Mouse (Mus musculus) gastrocnemius, postnatal 4 days (tissue): ENCODE measurements at regions not wholly inside any gene's neighbourhood (a gene's known extent, or its start where the extent isn't known, plus 50 kb on each side); places are given as distances from the start of the nearest gene placed in this dataset.
"Not testable (repeated sequence)": the region's sequence is repeated elsewhere in the genome, so short reads cannot be mapped to it uniquely, and the experiment has no call there.

Experiments used
- DNase-seq, 2 experiments: peaks; one replicate each; pipeline ENCODE4 v3.0.0; 2021 to 2022; ENCODE audit warnings: low spot score in 2 of 2, mixed read lengths in 2 of 2

DNA sequence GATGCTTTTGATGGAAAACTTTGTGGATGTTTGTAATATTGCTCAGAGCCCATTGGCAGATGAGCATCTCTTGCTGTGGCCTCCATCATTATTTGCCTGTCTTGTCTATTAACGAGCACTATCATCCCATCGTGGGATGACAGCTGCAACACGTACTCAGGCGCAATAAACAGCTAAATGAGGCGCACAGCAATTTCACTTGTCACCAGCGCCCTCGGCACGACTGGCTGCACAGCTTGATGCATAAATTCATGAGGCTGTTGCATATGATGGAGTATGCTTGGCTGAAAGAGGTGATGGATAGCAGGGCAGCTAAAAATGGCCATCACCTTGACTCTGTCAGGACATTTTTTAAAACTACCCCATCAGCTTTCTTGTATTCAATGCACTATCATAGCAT is 853.1 kb upstream of the Pou3f2 start:
- no peak for DNase-seq

DNA sequence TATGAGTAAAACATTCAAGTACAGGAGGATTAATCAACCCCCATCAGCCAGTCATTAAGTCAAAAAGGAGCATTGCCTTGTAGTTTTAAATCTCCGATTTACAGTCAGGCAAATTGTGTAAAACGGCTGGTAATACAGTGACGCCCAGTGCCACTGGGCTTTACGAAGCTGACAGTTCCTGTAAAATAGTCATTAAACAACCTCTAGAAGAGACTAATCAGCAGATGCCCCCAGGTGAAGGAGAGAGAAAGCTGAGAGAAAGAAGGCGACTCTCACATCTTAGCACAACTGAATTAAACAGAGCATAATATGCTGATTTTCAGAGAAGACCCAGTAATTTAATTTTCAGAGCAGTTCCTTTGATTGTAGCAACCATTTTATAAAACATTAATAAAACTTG is 850.3 kb upstream of the Pou3f2 start:
- no peak for DNase-seq

DNA sequence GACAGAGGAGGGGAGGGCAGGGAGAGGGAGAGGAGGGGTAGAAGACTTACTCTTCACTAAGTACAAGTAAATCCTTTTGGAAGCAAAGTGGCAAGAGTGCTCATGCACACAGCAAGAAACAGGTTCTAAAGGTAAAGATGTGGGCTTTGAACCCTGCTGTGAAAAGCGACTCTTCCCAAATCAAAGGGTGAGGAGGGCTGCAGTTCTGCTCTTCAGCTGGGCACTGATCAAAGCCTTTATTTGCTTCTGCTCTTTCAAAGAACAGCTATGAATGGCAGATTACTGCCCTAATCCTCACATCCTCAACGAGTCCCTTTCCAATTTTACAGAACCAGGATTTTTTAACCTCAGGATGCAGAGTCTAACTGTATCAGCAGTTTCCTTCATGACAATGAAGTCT is 812.5 kb upstream of the Pou3f2 start:
- DNase-seq, result no peak

DNA sequence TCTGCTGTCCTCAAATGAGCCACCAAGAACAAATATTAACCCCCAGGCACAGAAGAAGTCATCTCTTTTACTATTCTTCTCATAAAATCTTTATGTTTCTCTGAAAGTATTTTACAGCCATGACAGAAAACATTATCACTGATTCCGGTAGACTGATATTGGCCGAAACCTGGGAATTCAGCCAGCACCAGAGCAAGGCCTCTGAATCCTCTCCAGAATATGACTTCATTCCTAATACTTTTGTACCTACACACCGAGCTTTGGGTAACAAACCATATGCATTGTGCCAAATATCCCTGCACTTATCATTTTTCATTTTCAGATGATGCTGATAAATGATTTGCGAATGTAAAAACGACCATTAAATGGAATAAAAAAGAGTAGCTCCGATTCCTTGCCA is 791.9 kb upstream of the Pou3f2 start:
- no peak for DNase-seq

DNA sequence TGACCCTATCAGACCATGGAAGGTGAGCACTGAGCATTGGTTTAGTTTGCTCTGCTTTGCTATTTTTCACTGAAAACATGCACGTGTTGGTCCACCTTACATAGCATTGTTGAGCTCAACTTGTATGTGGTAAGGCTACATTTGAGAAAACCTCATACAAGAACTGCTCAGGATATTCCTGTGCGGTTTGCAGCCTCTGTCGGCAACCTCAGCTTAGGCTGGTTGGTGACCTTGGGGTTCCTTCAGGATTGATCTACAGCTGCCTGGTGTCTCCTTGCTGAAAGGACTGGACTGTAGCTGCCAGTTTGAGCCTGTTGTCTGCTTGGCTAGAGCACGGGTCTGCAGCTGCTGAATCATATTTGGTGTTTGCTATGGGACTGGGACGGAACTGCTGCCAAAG is 787.0 kb upstream of the Pou3f2 start:
- no peak for DNase-seq

DNA sequence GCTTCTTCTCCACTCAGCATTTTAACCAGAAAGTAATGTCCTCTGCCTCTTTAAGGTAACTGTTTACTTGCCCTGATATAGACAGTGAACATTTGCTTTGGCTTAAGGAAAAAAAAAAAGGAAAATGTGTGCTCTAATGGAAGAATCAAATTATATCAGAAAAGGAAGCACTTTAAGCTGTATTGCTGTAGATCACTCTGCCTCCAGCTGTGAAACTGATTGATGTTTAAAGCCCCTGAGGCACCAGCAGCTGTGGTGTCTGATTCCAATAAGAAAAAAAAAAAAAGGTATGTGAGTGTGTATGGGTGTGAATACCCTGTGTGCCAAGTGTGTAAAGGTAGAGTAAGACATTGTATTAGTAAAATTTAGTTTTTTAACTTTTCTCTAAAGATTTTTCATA is 783.8 kb upstream of the Pou3f2 start:
- DNase-seq, result no peak

DNA sequence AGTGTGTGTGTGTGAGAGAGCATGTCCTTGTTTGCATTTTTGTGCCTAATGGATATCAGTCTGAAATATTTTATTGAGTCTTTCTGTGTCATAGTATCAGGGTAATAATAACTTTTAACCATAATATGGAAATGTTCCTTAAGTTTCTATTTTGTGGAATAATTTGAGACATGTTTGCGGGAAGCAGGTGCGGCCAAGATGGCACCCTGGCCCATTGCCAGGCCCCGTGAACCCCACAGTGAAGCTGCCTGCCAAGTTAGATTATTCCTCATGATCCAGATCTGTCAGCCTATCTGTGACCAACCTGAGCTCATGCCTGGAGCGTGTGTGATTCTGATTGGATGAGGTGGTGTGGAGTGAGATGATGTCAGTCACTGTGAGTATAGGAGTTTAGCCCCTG is 772.2 kb upstream of the Pou3f2 start:
- DNase-seq, result no peak

DNA sequence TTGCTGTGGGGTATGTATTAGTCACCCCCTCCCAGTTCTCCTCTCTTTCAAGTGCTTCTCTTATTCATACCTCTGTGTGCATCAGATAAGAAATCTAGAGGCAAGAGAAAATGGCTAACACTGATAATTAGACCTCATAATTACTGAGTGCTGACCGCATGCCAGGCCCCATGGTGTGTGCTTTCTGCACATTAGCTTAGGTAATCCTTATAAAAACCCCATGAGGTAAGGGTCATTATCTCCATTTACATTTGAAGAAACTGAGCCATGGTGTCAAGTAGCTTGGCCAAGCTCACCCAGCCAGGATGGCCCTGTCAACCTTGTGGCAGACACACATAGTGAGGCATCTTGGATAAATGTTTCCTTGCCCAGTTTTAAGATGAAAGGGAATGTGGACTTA is 746.8 kb upstream of the Pou3f2 start:
- no peak for DNase-seq

DNA sequence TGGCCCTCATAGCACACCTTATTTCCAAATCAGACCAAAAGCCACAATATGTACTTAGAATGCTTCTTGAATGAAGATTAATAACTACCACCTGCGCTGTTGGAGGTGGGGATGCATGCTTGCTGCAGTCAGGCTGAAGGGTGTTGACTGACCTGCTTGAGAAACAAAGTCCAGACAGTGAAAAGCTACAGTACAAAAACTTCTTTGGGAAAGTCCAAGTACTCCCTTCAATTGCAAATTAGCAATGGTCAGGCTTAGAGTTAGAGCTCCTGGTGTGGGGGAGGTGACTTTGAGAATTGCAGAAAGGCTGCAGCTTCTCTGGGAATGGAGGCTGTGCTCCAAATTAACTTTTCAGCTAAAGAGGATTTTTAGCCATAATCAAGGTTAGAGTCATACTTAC is 706.6 kb upstream of the Pou3f2 start:
- DNase-seq, result not testable (repeated sequence)

DNA sequence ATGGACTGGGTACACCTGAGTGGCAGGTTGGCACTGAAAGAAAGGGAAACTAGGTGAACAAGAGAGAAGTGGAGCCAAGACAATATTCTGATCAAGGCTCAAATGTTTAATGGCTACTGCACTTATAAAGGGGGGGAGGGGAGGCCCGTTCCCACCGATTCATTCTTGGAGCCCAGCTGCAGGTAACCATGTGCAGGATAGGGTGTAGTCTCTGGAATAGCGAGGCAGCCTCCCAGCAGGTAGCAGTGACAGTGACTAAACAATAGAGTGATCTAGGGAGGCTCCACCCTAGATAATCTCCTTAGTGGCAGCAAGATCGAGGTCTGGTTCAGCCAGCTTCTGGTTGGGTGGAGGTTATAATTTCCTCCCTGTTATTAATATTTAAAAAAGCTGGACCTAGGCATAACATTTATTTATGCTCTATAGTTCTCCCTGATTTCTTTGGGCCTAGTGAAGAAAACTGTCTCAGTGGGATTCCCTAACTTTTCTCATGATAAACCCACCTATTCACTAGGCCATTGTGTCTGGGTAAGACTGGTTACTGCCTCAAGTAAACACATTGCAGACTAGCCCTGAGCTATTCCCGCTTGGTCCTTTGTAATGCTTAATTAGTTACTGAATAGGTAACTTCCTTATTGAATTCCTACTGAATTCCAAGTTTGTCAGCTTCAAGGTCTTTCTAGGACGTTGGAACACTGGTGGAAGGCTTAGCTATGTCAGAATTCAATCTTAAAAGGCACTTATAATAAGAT is 705.4 kb upstream of the Pou3f2 start:
- no peak for DNase-seq

DNA sequence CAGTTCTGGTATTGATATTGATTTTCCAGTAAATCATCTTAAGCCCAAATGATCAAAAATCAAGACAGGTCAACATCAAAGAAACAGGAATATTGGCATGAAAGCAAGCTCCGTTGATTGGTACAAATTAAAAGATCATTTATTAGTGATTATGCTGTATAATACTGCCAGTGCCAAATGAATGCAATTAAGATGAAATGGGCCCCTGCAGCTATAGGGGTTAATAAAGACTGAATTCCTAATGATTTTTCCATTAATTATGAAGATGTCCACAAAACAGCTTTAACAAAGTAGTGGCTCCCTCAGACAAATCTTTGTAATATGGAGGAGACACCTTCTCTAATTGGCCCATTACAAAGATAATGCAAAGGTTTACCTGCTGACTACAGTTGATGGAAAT is 685.6 kb upstream of the Pou3f2 start:
- DNase-seq, result no peak

DNA sequence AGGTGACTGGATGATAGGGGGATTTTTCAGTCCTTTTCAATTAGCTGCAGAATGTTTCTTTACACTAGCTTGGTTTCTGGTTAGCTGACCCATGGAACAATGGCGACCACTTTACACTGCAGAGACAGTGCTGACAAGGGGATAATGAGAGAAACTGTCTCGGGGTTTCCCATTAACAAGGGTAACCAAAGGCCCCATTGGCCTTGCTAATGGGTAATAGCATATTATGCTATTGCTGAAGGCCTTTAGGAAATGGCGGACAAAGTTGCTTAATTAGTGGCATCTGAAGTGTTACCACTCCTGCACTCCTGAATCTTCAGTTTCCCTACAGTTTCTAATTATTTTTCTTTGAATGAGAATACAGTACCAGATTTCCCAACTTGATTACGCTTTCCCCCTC is 685.2 kb upstream of the Pou3f2 start:
- DNase-seq, result no peak

DNA sequence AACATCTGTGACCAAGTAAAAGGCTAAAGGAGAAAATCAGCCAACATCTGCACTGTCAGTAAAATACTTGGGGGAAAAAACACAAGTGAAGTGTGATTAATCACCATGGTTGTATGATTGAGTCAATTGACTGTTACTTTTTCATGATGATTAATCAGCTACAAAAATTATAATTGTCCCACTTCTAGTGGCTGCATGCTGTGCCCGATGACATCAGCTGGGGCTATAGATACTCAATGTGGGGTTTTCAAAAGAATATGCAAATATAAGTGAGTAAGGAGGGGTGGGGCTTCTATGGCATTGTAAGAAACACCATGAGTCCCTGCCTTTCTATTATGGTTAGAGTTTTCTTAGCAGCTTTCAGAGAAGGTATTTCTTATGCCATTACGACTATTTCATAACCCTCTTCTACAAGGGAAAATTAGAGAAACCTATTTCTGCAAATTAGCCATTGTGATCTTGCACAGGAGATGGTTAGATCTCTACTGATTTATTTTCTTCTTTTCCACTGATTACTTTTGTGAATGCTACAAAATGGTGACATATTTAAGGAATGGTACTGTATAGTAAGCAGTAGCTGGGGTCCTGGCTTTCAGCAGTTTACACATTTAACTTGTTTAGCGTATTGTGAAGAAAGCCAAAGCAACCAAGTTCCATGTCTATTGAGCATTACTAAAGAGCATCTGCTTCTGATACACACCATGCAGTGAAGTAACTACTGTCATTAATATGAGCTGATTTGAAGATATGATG is 660.1 kb upstream of the Pou3f2 start:
- DNase-seq, result no peak

DNA sequence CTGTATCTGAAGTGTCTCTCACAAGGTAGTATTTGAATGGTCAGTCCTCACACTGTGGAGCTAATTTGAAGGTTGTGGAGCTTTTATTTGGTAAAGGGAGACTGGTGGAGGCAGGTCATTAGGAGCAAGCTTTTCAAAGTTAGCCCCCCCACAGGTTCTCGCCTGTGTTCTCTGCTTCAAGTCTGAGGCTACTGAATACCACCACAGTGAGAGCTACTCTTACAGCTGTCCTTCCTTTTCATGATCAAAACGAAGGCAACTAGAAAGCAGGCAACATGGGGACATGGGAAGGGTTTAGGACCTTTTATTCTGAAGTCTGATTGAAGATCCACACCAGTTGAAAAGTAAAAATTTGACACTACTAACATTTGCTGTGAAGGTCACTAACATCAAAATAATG is 645.2 kb upstream of the Pou3f2 start:
- DNase-seq, result no peak

DNA sequence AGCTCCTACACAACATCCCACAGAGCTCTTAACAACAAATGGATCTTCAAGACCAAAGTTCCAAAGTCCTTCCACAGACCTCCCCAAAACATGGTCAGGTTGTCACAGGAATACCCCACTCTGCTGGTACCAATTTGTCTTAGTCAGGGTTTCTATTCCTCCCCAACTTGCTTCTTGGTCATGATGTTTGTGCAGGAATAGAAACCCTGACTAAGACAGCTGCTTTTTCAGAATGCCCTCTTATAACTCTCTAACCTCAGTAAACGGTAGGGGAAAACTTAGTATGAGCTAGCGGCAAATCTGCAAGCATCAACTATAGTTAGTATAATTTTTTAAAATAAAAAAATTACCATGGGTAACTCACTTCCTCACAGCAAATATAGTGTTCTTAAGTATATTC is 613.3 kb upstream of the Pou3f2 start:
- DNase-seq, result not testable (repeated sequence)

DNA sequence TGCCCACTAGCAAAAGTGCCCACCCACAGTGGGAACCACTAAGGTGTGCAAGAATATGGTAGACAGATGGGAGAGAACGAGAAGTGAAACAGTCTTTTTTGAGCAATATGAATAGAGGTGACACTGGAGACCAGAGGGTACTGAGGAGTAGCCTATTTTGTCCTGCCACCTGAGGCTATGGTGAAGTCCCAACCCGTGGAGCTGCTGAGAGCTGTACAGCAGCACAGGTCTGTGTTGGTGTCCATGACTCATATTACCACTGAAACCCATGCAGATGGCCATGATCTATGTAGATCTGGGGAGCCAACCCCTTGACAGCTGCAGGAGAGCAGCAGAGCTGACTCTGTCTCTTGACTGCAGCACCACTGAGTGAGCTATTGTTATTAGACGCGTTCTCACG is 591.4 kb upstream of the Pou3f2 start:
- DNase-seq, result no peak

DNA sequence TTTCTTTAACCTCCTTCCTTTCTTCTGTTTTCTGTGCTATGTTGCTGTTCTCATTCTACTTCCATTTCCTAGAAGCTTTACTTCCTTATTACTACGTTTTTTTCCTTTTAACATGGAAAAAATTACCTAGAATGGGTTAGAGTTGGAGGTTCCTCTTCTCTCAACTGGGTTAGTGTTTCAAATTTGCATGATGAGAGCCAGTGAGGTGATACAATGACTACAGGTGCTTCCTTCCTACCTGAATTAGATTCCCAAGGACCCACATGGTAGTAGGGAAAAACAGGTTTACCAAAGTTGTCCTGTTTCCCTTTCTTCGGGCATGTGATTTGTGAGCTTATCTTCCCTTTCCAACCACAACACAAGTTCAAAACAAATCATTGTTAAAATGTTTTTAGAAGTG is 589.4 kb upstream of the Pou3f2 start:
- no peak for DNase-seq

DNA sequence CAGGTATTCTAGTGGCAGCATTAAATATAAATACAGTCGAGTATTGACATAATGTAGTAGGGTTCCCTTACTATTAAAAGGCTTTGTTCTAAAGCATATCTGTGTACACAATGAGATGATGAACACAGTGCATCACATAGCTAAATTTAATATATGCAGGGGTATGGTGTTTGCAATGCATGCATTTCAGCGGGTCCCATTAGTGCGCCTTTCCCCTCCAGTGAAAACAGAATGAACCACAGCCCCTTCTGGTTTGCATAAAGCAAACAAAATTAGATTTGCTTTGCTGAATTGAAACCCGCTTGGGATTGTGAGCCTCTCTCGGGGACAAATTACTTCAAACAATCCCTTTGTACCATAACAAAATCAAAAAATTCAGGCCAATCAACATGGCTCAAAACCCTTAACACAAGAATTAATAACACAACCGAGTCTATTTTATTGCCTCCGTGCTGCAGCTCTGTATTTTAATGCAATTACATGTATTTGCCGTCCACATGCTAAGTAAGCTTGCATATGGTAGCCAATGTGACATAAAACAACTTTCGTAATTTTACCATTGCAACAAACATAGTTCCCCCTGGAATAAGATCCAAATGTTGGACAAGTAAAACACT is 562.6 kb upstream of the Pou3f2 start:
- DNase-seq, result no peak

DNA sequence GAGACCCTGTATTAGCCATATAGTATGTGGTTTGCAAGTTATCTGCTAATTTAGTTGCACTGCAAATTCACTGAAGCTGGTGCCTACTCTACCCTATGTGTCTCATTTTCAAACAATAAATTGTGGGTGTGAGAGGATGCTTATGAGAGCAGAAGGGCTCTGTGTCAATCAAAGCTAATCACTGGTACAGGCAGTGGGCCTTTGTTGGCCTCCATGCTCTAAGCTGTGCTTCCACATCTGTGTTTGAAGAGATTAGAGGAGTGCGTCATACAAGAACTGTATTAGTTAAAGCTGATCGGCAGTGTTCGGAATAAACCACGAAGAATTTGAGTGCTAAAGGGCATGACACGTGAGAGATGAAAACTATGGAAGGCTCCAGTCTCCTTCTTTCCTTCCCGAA is 549.6 kb upstream of the Pou3f2 start:
- no peak for DNase-seq

DNA sequence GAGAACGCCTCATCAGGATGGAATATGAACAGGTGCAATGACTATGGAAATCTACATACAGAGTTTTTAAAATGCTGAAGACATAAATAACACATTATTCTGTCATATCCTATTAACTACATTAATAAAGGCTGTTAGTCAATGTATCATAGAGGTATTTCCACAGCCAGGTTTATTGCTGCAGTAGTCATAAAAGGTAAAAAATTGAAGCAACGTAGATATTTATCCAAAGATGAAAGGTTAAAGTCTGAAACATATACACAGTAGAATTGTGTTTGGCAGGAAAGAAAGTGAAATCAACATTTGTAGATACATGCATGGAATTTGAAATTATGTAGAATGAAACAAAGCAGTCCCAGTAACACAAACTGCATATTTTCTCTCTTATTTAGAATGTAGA is 543.1 kb upstream of the Pou3f2 start:
- no peak for DNase-seq

DNA sequence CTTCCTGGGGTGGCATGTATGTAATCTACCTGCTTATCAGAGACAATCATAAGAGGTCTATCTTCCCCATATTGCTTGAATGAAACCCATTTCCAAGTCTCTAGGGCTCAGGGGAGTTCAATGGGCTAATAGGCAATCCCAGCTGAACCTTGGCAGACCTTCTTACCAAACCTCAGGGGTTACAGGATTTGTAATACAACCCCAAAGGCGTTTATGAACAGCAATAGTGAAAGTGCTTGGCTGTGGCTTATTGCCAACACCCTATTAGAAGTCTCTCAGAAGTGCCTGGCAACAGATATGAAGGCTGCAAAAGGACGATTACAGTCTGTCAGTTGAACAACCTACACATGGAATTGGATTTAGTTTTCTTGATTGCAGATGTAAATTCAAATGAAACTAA is 534.0 kb upstream of the Pou3f2 start:
- no peak for DNase-seq

DNA sequence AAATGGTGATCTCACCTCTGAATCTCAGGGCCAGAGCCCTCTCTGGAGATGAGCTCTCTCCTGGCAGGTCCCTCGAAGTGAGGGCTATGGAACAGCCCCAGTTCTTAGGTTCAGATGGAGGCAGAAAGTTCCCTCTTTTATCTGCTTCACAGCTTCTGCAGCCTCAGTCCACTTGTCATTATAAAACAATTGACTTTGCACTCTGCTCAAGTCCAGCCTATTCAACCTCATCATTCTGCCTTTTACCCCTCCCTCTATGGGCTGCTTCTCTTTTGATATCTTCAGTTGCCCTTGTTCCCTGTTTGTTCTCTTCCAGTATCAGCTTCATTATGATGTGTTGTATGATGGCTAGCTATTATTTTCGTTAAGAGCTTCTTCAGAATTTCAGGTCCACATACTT is 522.2 kb upstream of the Pou3f2 start:
- DNase-seq, result no peak

DNA sequence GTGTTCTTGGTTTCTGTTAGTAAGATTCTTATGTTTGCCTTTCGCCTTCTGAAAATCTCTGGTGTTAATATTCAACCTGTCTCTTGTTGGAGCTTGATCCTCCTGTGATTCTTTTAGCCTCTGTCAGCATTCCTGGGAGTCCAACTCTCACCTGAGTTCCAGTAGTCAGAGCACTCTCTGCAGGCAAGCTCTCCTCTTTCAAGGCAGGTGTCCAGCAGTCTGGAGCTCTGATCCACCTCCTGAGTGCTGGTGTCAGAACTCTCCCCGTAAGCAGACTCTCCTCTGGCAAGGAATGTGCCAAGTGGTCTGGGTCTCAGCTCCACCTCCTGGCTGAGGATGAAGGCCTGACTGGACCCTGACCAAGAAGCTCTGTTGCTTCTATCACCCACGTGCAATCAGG is 521.0 kb upstream of the Pou3f2 start:
- DNase-seq, result not testable (repeated sequence)
